Mouse (Mus musculus) heart, embryonic 13.5 days (tissue): ENCODE measurements around the gene Fcrl1. TPM values are rescaled to one million over a fixed set of nuclear protein-coding genes. Genes with fewer than 3 reads are reported as not detected.
"Not testable (repeated sequence)": the region's sequence is repeated elsewhere in the genome, so short reads cannot be mapped to it uniquely, and the experiment has no call there.

Experiments used
- ATAC-seq: fragments of 200-750 bp; cut with Nextera tagmentation; 2 replicates; pipeline ENCODE4 v1.8.0; 2017; ENCODE audit warnings: moderate TSS enrichment; ENCODE audit not compliant: insufficient number of reproducible peaks, low FRiP score, low TSS enrichment; ENCODE audit errors: extremely low read depth
- H3K27ac ChIP-seq: fragments of 300-500 bp; sonication (generic); replicated peaks from 2 replicates; pipeline ENCODE4 v1.5.1; 2015; ENCODE audit warnings: moderate library complexity, mild to moderate bottlenecking, inconsistent platforms
- H3K27me3 ChIP-seq: fragments of 300-500 bp; sonication (generic); replicated peaks from 2 replicates; pipeline ENCODE4 v1.6.1; 2015; ENCODE audit warnings: mild to moderate bottlenecking, inconsistent platforms
- H3K36me3 ChIP-seq: fragments of 300-500 bp; sonication (generic); 2 replicates; pipeline ENCODE4 v1.6.1; 2015; ENCODE audit warnings: mild to moderate bottlenecking, inconsistent platforms
- H3K4me1 ChIP-seq: fragments of 300-500 bp; sonication (generic); 2 replicates; pipeline ENCODE4 v1.6.1; 2015; ENCODE audit warnings: inconsistent platforms
- H3K4me2 ChIP-seq: fragments of 300-500 bp; sonication (generic); 2 replicates; pipeline ENCODE4 v1.6.1; 2015; ENCODE audit warnings: inconsistent platforms, mild to moderate bottlenecking, moderate library complexity
- H3K4me3 ChIP-seq: fragments of 300-500 bp; sonication (generic); 2 replicates; pipeline ENCODE4 v1.5.1; 2015; ENCODE audit warnings: moderate library complexity, mild to moderate bottlenecking, inconsistent platforms
- H3K9ac ChIP-seq: fragments of 300-500 bp; sonication (generic); 2 replicates; pipeline ENCODE4 v1.6.1; 2015; ENCODE audit warnings: inconsistent platforms, mild to moderate bottlenecking, moderate library complexity
- H3K9me3 ChIP-seq: fragments of 300-500 bp; sonication (generic); 2 replicates; pipeline ENCODE4 v1.6.1; 2016; ENCODE audit warnings: inconsistent platforms
- WGBS: fragments of 180-500 bp; shearing (Covaris S2); methylation state at CpG from one replicate; pipeline ENCODE4 v1.1.7; 2015; ENCODE audit warnings: mixed read lengths; 5-methylcytosine and 5-hydroxymethylcytosine counted together
- polyA plus RNA-seq: library from polyadenylated mRNA; unstranded; fragments of >200 nt; fragmentation: Nextera tagmentation; extraction: Ambion mirVana; gene quantifications from 2 replicates; pipeline ENCODE4 v1.2.1, GENCODE M21; 2015

Gene Fcrl1
- polyA plus RNA-seq, 1 experiment from 2014 or later: 0.13 TPM

DNA sequence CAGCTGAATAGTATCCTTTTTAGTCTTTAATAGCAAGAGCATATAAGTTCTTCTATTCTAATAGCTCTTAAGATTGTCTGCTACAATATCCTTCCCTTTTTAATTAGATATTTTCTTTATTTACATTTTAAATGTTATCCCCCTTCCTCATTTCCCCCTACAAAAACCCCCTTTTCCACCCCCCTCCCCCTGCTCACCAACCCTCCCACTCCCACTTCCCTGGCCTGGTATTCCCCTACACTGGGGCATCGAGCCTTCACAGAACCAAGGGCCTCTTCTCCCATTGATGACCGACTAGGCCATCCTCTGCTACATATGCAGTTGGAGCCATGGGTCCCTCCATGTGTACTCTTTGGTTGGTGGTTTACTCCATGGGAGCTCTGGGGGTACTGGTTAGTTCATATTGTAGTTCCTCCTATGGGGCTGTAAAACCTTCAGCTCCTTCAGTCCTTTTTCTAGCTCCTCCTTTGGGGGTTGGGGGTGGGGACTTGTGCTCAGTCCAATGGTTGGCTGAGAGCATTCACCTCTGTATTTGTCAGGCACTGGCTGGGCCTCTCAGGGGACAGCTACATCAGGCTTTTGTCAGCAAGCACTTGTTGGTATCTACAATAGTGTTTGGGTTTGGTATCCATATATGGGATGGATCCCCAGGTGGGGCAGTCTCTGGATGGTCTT lies 3.6 kb downstream of the Fcrl1 start:
- ATAC-seq, H3K36me3 ChIP-seq, H3K4me2 ChIP-seq, H3K4me1 ChIP-seq, H3K27ac ChIP-seq, H3K4me3 ChIP-seq, H3K27me3 ChIP-seq, H3K9ac ChIP-seq, H3K9me3 ChIP-seq: not testable (repeated sequence)
- 83% methylated on average over 2 of the region's 2 CpGs for WGBS

DNA sequence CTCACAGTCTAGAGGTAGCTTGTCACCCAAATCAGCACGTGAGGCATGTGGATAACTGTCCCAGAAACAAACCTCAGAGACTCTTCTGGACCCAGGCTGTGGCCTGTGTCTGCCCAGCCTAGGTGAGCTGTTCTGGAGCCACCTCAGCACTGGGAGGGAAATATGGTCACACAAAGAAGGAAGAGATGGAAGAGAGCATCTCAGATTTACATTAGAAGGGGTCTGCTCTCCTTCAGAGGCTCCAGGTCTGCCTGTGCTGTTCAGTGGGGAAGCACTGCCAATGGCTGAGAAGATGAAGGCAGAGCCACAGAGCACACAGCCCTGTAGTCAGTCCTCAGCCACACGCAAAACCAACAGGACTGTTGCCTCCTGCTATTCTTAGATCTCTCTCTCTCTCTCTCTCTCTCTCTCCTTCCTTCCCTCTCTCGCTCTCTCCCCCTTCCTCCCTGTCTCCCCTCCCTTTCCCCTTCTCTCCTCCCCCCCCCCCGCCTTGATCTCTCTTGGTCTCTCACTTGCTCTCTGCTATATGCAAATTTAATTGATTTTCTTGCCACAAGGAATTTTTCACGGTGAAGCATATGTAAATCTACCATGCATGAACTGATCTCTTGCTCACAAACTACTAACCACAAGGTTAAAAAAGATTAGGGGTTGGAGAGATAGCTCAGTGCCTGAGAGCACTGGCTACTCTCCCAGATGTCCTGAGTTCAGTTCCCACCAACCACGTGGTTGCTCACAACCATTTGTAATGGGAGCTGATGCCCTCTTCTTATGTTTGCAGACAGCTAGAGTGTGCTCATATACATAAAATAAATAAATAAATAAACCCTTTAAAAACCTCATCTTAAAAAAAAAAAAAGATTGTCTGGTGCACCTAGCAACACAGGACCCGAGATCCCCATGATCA lies 5.9 kb downstream of the Fcrl1 start:
- 56% methylated on average over 6 of the region's 7 CpGs for WGBS
- no peak for ATAC-seq
- no peak overlapping the region for H3K4me3 ChIP-seq
- H3K9me3 ChIP-seq: no peaks in the 10 kb centered on the region
- peaks cover 4% of the 10 kb centered on the region; the same call in 1 of the 2 replicates for H3K4me1 ChIP-seq
- no peak overlapping the region for H3K27ac ChIP-seq
- H3K36me3 ChIP-seq: no peaks in the 10 kb centered on the region
- H3K27me3 ChIP-seq: no peaks in the 10 kb centered on the region; the same call in 1 of the 2 replicates
- no peak overlapping the region for H3K9ac ChIP-seq
- no peak overlapping the region for H3K4me2 ChIP-seq

DNA sequence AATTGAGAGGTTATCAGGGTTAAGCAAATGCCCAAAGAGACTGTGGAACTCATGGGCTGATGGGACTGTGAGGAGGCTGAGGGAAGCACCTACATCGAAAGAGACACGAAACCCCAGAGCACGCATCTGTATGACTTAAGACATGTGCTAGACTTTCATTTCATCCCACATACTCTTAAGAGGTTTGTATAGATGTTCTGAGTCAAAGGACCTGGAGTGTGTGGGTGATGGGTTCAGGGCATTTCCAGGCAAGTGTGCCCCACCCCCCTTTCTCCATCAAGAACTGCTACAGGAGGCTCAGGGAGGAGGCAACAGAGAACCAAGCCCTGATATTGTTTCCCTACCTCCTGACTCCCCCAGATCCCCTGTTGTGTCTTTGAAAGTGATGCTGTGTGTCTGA lies 7.1 kb downstream of the Fcrl1 start:
- no peaks in the 10 kb centered on the region; the same call in 1 of the 2 replicates for H3K27me3 ChIP-seq
- 88% methylated on average over 3 of the region's 3 CpGs for WGBS
- no peaks in the 10 kb centered on the region for H3K9me3 ChIP-seq
- H3K4me2 ChIP-seq: no peak overlapping the region
- ATAC-seq: no peak
- H3K9ac ChIP-seq: no peak overlapping the region
- no peak overlapping the region for H3K4me3 ChIP-seq
- H3K27ac ChIP-seq: no peak overlapping the region
- H3K4me1 ChIP-seq: no peaks in the 10 kb centered on the region
- no peaks in the 10 kb centered on the region for H3K36me3 ChIP-seq

DNA sequence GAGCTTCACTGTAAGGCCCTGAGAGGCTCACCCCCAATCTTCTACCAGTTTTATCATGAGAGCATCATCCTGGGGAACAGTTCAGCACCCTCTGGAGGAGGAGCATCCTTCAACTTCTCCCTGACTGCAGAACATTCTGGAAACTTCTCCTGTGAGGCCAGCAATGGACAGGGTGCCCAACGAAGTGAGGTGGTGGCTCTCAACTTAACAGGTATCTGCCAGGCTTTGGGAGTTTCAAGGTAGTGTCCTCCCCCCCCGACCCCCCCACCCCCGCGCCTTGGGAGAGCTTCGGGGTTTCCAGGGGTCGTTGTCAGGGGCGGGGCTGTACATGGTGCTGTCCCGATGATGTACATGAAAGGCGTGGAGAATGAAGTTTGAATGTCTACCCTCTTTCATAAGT lies 8.9 kb downstream of the Fcrl1 start:
- Histone ChIP-seq H3K4me2 (no peak overlapping the region), H3K9ac (no peak overlapping the region), H3K27me3 (no peaks in the 10 kb centered on the region; the same call in 1 of the 2 replicates), H3K4me1 (no peaks in the 10 kb centered on the region), H3K9me3 (no peaks in the 10 kb centered on the region), H3K4me3 (no peak overlapping the region), H3K36me3 (no peaks in the 10 kb centered on the region), H3K27ac (no peak overlapping the region)
- no peak for ATAC-seq
- WGBS: 82% methylated on average over 9 of the region's 9 CpGs

DNA sequence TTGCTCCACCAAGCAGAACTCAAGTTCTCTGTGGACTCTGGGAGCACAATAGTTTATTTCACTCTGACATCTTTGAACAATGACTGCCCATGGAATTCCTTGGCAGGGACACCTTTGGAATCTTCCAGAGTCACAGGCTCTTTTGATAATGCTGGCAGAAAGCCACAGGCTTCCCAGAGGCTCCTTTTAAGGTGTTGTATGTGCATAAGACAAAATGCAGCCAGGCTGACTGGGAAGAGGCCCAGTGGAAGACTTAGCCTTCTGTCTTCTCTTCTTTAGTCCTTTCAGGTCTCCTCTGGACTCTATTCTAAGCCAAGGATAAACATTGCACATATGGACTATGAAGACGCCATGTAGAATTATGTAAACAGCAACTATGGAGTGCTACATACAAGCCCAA lies 14.7 kb downstream of the Fcrl1 start:
- H3K27me3 ChIP-seq: no peaks in the 10 kb centered on the region; the same call in 1 of the 2 replicates
- 75% methylated on average over 1 of the region's 1 CpGs for WGBS
- ATAC-seq: no peak

DNA sequence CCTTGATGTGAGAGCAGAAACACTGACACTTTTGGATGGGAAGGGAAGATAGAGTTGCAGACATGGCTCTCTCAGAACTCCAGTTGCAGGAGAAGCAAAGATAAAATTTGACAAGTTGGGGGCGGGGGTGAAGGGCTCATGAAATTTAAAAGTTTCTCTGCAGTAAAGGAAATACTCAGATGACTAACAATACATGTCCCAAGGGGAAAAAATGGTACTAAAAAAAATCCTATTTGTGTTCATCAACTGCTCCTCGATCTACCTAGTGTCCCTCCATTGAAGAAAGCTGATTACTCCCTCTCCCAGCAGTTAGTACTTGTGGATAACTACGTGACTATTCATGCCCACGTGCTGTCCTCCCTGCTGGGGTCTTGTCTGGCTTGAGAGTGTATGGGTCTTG lies 22.6 kb downstream of the Fcrl1 start:
- ATAC-seq: no peak
- Histone ChIP-seq H3K4me3 (no peak overlapping the region), H3K9me3 (peaks cover 6% of the 10 kb centered on the region; the same call in 1 of the 2 replicates), H3K27me3 (no peaks in the 10 kb centered on the region), H3K4me1 (no peaks in the 10 kb centered on the region), H3K9ac (no peak overlapping the region), H3K4me2 (no peak overlapping the region), H3K27ac (no peak overlapping the region), H3K36me3 (no peaks in the 10 kb centered on the region)
- 64% methylated on average over 4 of the region's 4 CpGs for WGBS

More for the DNA sequence above, 14.7 kb downstream of the Fcrl1 start:
- Histone ChIP-seq H3K4me3 (no peak overlapping the region), H3K36me3 (no peaks in the 10 kb centered on the region), H3K9me3 (peaks cover 5% of the 10 kb centered on the region; the same call in 1 of the 2 replicates), H3K27ac (peak overlapping the region; percentile 46), H3K4me1 (peaks cover 5% of the 10 kb centered on the region; the same call in 1 of the 2 replicates), H3K9ac (no peak overlapping the region), H3K4me2 (no peak overlapping the region)

DNA sequence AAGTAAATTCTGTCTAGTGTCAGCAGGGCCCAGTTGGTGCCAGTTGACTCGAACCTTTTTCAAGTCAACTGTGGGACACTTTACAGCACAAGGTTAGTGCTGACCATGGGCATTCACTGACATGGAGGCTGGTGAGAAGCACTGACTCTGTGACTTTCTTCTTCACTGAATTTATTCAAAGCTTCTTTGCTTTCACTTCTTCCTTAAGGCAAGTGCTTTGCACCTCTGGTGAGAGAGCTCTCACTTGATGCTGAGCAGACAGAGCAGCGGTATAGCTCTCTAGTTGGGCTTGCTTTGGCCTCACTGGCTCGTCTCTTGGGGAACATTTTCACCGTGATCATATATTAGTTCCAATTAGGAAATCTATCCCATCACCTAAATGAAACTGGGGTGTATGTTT lies 23.7 kb downstream of the Fcrl1 start:
- WGBS: 75% methylated on average over 4 of the region's 4 CpGs
- H3K4me2 ChIP-seq: no peak overlapping the region
- no peaks in the 10 kb centered on the region for H3K27me3 ChIP-seq
- H3K4me1 ChIP-seq: no peaks in the 10 kb centered on the region
- H3K27ac ChIP-seq: no peak overlapping the region
- no peak overlapping the region for H3K9ac ChIP-seq
- peaks cover 6% of the 10 kb centered on the region; the same call in 1 of the 2 replicates for H3K9me3 ChIP-seq
- no peak for ATAC-seq
- no peak overlapping the region for H3K4me3 ChIP-seq
- H3K36me3 ChIP-seq: no peaks in the 10 kb centered on the region

DNA sequence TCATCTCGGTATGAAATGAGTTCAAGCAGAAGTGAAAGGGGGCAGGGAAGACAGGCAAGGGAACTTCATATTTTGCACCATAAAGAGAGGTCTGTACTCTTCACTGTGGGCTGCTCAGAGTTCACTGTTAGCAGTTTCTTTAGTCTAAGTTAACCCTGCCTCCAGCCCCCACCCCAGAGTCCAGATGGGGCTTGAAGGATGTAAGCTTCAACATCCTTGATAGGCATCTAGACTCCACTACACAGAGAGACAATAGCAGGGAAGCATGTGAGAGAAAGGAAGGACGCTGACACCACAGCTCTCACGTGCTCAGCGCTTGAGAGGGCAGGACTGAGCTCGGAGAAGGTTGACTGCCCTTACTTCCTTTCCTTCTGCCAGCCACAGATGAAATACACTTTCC lies 25.1 kb downstream of the Fcrl1 start:
- Histone ChIP-seq H3K4me2 (no peak overlapping the region), H3K27ac (no peak overlapping the region), H3K36me3 (no peaks in the 10 kb centered on the region), H3K9ac (no peak overlapping the region), H3K4me1 (no peaks in the 10 kb centered on the region), H3K4me3 (no peak overlapping the region), H3K9me3 (no peaks in the 10 kb centered on the region), H3K27me3 (no peaks in the 10 kb centered on the region)
- 38% methylated on average over 5 of the region's 5 CpGs for WGBS
- ATAC-seq: no peak

DNA sequence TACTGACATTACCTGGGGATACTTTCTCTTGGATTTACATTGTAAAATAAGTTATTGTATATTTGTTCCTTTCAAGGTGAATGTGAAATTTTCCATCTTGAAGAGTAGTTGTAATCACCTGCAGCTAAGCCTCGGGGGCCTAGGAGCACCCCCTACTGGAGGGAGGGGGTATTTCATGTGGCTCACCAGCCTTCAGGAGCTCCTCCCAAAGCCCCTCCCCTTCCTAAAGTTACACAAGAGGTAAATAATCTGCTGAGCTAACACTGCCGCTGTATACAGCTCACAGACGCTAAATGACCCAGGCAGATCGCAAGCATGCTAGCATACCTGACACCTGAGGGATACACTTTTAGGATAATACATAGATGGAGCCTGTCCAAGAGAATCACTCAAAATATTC lies 32.0 kb downstream of the Fcrl1 start:
- H3K4me2 ChIP-seq: no peak overlapping the region
- H3K9ac ChIP-seq: no peak overlapping the region
- no peaks in the 10 kb centered on the region for H3K9me3 ChIP-seq
- no peaks in the 10 kb centered on the region for H3K27me3 ChIP-seq
- ATAC-seq: no peak
- H3K4me1 ChIP-seq: no peaks in the 10 kb centered on the region
- no peaks in the 10 kb centered on the region for H3K36me3 ChIP-seq
- WGBS: 23% methylated on average over 4 of the region's 4 CpGs
- no peak overlapping the region for H3K27ac ChIP-seq
- H3K4me3 ChIP-seq: no peak overlapping the region

DNA sequence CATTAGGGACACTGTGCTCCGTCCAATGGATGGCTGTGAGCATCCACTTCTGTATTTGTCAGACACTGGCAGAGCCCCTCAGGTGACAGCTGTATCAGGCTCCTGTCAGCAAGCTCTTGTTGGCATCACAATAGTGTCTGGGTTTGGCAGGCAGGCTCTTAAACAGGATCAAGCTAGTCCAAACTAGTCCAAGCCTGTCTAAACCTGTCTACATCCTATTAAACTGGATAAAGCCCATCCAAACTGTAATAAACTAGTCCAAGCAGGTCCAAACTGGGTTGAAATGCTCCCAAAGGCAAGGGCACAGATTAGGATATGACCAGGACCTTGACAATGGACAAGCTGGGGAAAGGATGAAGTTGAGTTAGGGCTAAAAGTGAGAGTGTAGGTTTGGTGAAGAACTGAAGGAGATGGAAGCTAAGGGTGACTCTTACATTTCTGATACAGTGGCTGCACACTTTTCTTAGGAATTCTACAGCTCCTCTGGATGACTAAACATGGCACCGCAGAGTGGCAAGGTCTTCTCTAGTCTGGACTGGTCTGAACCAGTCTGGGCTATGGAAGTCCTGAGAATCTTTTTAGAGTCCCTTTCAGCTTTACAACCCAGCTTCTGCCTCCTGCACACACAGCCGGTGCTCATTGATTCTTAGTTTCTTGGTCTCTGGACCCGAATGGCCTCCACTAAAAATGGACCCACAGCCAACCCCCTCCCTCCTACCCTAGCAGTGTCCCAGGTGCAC lies 33.2 kb downstream of the Fcrl1 start:
- Histone ChIP-seq H3K4me2 (no peak overlapping the region), H3K27ac (no peak overlapping the region), H3K4me1 (no peaks in the 10 kb centered on the region), H3K9ac (no peak overlapping the region), H3K4me3 (no peak overlapping the region), H3K9me3 (no peaks in the 10 kb centered on the region), H3K36me3 (no peaks in the 10 kb centered on the region), H3K27me3 (no peaks in the 10 kb centered on the region)
- ATAC-seq: no peak
- WGBS: 70% methylated on average over 4 of the region's 4 CpGs

DNA sequence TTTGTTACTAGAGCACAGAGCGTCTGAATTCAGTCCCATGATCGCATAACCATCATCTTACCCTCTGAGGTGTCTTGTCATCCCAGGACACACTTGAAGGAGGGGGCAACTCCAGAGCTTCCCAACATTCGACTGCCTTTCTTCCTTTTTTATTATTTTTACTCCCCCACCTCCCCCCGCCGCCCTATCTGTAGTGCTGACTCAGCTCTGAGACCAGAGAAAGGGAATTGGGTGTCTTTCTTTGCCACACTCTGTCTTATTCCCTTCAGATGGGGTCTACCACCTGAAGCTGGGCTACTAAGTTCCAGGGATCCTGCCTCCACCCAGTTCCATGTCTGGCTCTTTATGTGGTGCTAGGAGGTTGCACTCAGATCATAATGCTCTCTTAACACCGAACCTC lies 34.4 kb downstream of the Fcrl1 start:
- no peak for ATAC-seq
- H3K4me2 ChIP-seq: no peak overlapping the region
- no peak overlapping the region for H3K9ac ChIP-seq
- no peaks in the 10 kb centered on the region for H3K9me3 ChIP-seq
- H3K27ac ChIP-seq: no peak overlapping the region
- H3K36me3 ChIP-seq: no peaks in the 10 kb centered on the region
- no peak overlapping the region for H3K4me3 ChIP-seq
- H3K27me3 ChIP-seq: no peaks in the 10 kb centered on the region
- WGBS: 74% methylated on average over 6 of the region's 6 CpGs
- no peaks in the 10 kb centered on the region for H3K4me1 ChIP-seq
